18 mouse cellular contexts compared by ENCODE assay signal in the genomic region with DNA sequence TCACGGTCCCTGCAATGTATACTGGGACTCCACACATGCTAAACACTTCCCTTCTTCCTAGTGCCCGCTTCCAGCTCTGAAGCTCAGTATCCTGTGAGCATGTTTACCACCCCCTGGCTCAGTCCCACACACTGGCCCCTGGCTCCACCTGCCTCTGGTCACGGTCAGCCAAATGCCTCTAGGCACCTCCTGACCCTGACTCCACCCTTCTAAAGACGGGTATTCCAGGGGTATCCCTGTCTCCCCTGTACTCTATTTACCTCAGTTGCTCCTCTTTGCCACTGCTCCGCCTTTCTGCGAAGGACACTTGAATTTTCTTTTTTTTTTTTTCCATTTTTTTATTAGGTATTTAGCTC. TPM values are rescaled to one million over a fixed set of nuclear protein-coding genes. Genes with fewer than 3 reads are reported as not detected.
DNase-seq lines count a peak whose midpoint lies in the region; ATAC-seq and TF ChIP-seq lines count a peak whose summit lies in the region.
"Had no signal": no experiment of that assay in that cellular context is flagged by ENCODE, and none has a peak within 500 bp of the region (broad histone marks: within the 10 kb centered on the region; RNA-seq: fewer than 3 reads in every experiment).

No protein-coding gene starts in this region.

- no peaks in the 10 kb centered on the region for H3K27me3 ChIP-seq in heart, embryonic 10.5 days (ENCODE audit: insufficient read depth, poor library complexity, severe bottlenecking)
- no peaks in the 10 kb centered on the region for H3K27me3 ChIP-seq in liver, embryonic 14.5 days (ENCODE audit: control insufficient read depth, insufficient read depth, low read length)
- no peaks in the 10 kb centered on the region for H3K27me3 ChIP-seq in liver, postnatal 0 days (ENCODE audit: insufficient read depth, low read length)
- H3K27me3 ChIP-seq in megakaryocyte, embryonic 14.5 days (replicated peaks): no peaks in the 10 kb centered on the region
- no peaks in the 10 kb centered on the region for H3K27me3 ChIP-seq in myocyte (ENCODE audit: control insufficient read depth, insufficient read depth, insufficient read length)
- H3K27me3 ChIP-seq in hindbrain, postnatal 0 days (ENCODE audit: insufficient read depth, low read length): no peaks in the 10 kb centered on the region
- H3K27me3 ChIP-seq: embryonic facial prominence, embryonic 12.5 days; forebrain, embryonic 13.5 days; heart, embryonic 15.5 days; hindbrain, embryonic 13.5 days had no signal

- no peak for DNase-seq in heart, embryonic 10.5 days (ENCODE audit: low spot score)
- DNase-seq in heart, adult 8-10 months (ENCODE audit: low spot score): no peak
- no peak for DNase-seq in liver, embryonic 14.5 days (ENCODE audit: low read depth in 3 of 3, low spot score in 3 of 3)
- DNase-seq in liver, postnatal 0 days: no peak
- no peak for DNase-seq in hindbrain, postnatal 0 days (ENCODE audit: low spot score)
- DNase-seq: adrenal gland, postnatal 10 days; cerebellum, adult 11-12 months; cerebellum, adult 9-10 months; forebrain, postnatal 0 days; gastrocnemius, postnatal 14 days; heart, postnatal 14 days had no signal

- H3K4me1 ChIP-seq in heart, embryonic 10.5 days: peaks cover 73% of the 10 kb centered on the region
- H3K4me1 ChIP-seq in liver, embryonic 14.5 days (replicated peaks; ENCODE audit: control insufficient read depth in 2 of 2, insufficient read depth in 2 of 2, low read length in 1 of 2): peaks cover 72 to 73% of the 10 kb centered on the region in 2 experiments
- peaks cover 51% of the 10 kb centered on the region for H3K4me1 ChIP-seq in liver, postnatal 0 days (ENCODE audit: insufficient read depth)
- peaks cover 96% of the 10 kb centered on the region for H3K4me1 ChIP-seq in megakaryocyte, embryonic 14.5 days
- no peaks in the 10 kb centered on the region for H3K4me1 ChIP-seq in hindbrain, postnatal 0 days (ENCODE audit: insufficient read depth, low read length)
- H3K4me1 ChIP-seq: forebrain, embryonic 13.5 days; hindbrain, embryonic 13.5 days had no signal

- TF ChIP-seq EP300 in liver, embryonic 14.5 days (IDR thresholded peaks at IDR 0.05; ENCODE audit: low read depth): no peak
- TF ChIP-seq EP300 in liver, postnatal 0 days (IDR thresholded peaks at IDR 0.05; ENCODE audit: low read depth): no peak

- no peak for TF ChIP-seq POLR2A in myocyte (IDR thresholded peaks at IDR 0.05; ENCODE audit: insufficient read length, low read depth)

- H3K4me3 ChIP-seq in heart, embryonic 10.5 days: no peak overlapping the region
- no peak overlapping the region for H3K4me3 ChIP-seq in liver, embryonic 14.5 days (ENCODE audit: insufficient read depth in 1 of 2, low read depth in 2 of 2, low read length in 2 of 2)
- no peak overlapping the region for H3K4me3 ChIP-seq in liver, postnatal 0 days (ENCODE audit: low read depth, low read length)
- H3K4me3 ChIP-seq in megakaryocyte, embryonic 14.5 days (replicated peaks): peak overlapping the region; percentile 93
- H3K4me3 ChIP-seq in myocyte: peak overlapping the region; percentile 0
- no peak overlapping the region for H3K4me3 ChIP-seq in hindbrain, postnatal 0 days (ENCODE audit: low read length)
- H3K4me3 ChIP-seq: embryonic facial prominence, embryonic 12.5 days; forebrain, embryonic 13.5 days; heart, embryonic 15.5 days; hindbrain, embryonic 13.5 days had no signal

- no peaks in the 10 kb centered on the region for H3K79me2 ChIP-seq in myocyte (ENCODE audit: control insufficient read depth, insufficient read depth)

- 85% methylated on average over 6 of the region's 6 CpGs for WGBS in heart, embryonic 10.5 days
- 77% methylated on average over 6 of the region's 6 CpGs for WGBS in liver, embryonic 14.5 days (ENCODE audit: insufficient replicate concordance)
- WGBS in liver, postnatal 0 days (ENCODE audit: insufficient replicate concordance): 79% methylated on average over 6 of the region's 6 CpGs
- WGBS in hindbrain, postnatal 0 days: 82% methylated on average over 6 of the region's 6 CpGs

- TF ChIP-seq CTCF in liver, embryonic 14.5 days (IDR thresholded peaks at IDR 0.05; ENCODE audit: low read depth): no peak
- TF ChIP-seq CTCF in liver, postnatal 0 days (IDR thresholded peaks at IDR 0.05; ENCODE audit: low read depth): no peak
- TF ChIP-seq CTCF in hindbrain, postnatal 0 days (IDR thresholded peaks at IDR 0.05; ENCODE audit: low read depth): no peak

- H3K27ac ChIP-seq in heart, embryonic 10.5 days: peak overlapping the region; percentile 65
- peak overlapping the region; percentile 86 for H3K27ac ChIP-seq in liver, embryonic 14.5 days
- no peak overlapping the region for H3K27ac ChIP-seq in liver, postnatal 0 days (ENCODE audit: low read depth)
- H3K27ac ChIP-seq in hindbrain, postnatal 0 days: no peak overlapping the region
- H3K27ac ChIP-seq: embryonic facial prominence, embryonic 12.5 days; forebrain, embryonic 13.5 days; heart, embryonic 15.5 days; hindbrain, embryonic 13.5 days had no signal

- H3ac ChIP-seq in myocyte (ENCODE audit: control insufficient read depth, insufficient read length): no peak overlapping the region

- H3K36me3 ChIP-seq in heart, embryonic 10.5 days: no peaks in the 10 kb centered on the region
- no peaks in the 10 kb centered on the region for H3K36me3 ChIP-seq in liver, embryonic 14.5 days (replicated peaks; ENCODE audit: control insufficient read depth, insufficient read depth, low read depth)
- H3K36me3 ChIP-seq in liver, postnatal 0 days (replicated peaks; ENCODE audit: insufficient read depth, low read length): no peaks in the 10 kb centered on the region
- H3K36me3 ChIP-seq in megakaryocyte, embryonic 14.5 days (replicated peaks; ENCODE audit: low read length): peaks cover 56% of the 10 kb centered on the region
- H3K36me3 ChIP-seq in myocyte (ENCODE audit: control insufficient read depth, insufficient read depth): no peaks in the 10 kb centered on the region
- no peaks in the 10 kb centered on the region for H3K36me3 ChIP-seq in hindbrain, postnatal 0 days (ENCODE audit: insufficient read depth, low read length)
- H3K36me3 ChIP-seq: embryonic facial prominence, embryonic 12.5 days; heart, embryonic 15.5 days; hindbrain, embryonic 13.5 days had no signal

- ATAC-seq in liver, embryonic 14.5 days (ENCODE audit: insufficient read depth): no peak
- ATAC-seq in liver, postnatal 0 days: no peak
- no peak for ATAC-seq in megakaryocyte, adult 5-6 weeks (ENCODE audit: poor library complexity, severe bottlenecking)
- no peak for ATAC-seq in hindbrain, postnatal 0 days
- ATAC-seq: forebrain, embryonic 13.5 days; forebrain, postnatal 0 days had no signal

- no peaks in the 10 kb centered on the region for H3K9me3 ChIP-seq in heart, embryonic 10.5 days
- no peaks in the 10 kb centered on the region for H3K9me3 ChIP-seq in liver, embryonic 14.5 days (ENCODE audit: control insufficient read depth, low read length)
- no peaks in the 10 kb centered on the region for H3K9me3 ChIP-seq in liver, postnatal 0 days (ENCODE audit: low read length)
- H3K9me3 ChIP-seq in megakaryocyte, embryonic 14.5 days: no peaks in the 10 kb centered on the region
- H3K9me3 ChIP-seq in hindbrain, postnatal 0 days (ENCODE audit: low read length): no peaks in the 10 kb centered on the region
- H3K9me3 ChIP-seq: embryonic facial prominence, embryonic 12.5 days; forebrain, embryonic 13.5 days; heart, embryonic 15.5 days; hindbrain, embryonic 13.5 days had no signal

- no peak overlapping the region for H3K9ac ChIP-seq in liver, embryonic 14.5 days (replicated peaks)
- no peak overlapping the region for H3K9ac ChIP-seq in liver, postnatal 0 days (replicated peaks)
- no peak overlapping the region for H3K9ac ChIP-seq in hindbrain, postnatal 0 days (replicated peaks; ENCODE audit: low read length)
- H3K9ac ChIP-seq: embryonic facial prominence, embryonic 12.5 days; forebrain, embryonic 13.5 days; forebrain, postnatal 0 days; heart, embryonic 15.5 days; hindbrain, embryonic 13.5 days had no signal

- no peak overlapping the region for H3K4me2 ChIP-seq in liver, embryonic 14.5 days (ENCODE audit: low read depth)
- H3K4me2 ChIP-seq in liver, postnatal 0 days (ENCODE audit: low read depth, low read length): no peak overlapping the region
- peak overlapping the region; percentile 73 for H3K4me2 ChIP-seq in myocyte (ENCODE audit: low read depth)
- H3K4me2 ChIP-seq in hindbrain, postnatal 0 days (ENCODE audit: low read depth, low read length): no peak overlapping the region
- H3K4me2 ChIP-seq: embryonic facial prominence, embryonic 12.5 days; forebrain, embryonic 13.5 days; heart, embryonic 15.5 days; hindbrain, embryonic 13.5 days had no signal

TF ChIP-seq in myocyte, 11 proteins besides CTCF, POLR2A, EP300 and RAD21:
- TF ChIP-seq E2F4 (IDR thresholded peaks at IDR 0.05; ENCODE audit: insufficient read depth): no peak
- TF ChIP-seq POLR2AphosphoS2 (IDR thresholded peaks at IDR 0.05; ENCODE audit: insufficient read length, low read depth): no peak
- no peak for TF ChIP-seq REST (IDR thresholded peaks at IDR 0.05; ENCODE audit: insufficient read depth, insufficient read length)
- TF ChIP-seq TCF12 (IDR thresholded peaks at IDR 0.05; ENCODE audit: insufficient read depth, poor library complexity, severe bottlenecking): no peak
- no peak for TF ChIP-seq USF1 (IDR thresholded peaks at IDR 0.05; ENCODE audit: low read depth)
- no peak for TF ChIP-seq CEBPB (IDR thresholded peaks at IDR 0.05; ENCODE audit: insufficient read depth, poor library complexity, severe bottlenecking)
- peak in 1 of 3 experiments; percentile 64 for TF ChIP-seq MYOG (IDR thresholded peaks at IDR 0.05; ENCODE audit: control insufficient read depth in 1 of 3, insufficient read depth in 1 of 3, insufficient read length in 2 of 3, low read depth in 2 of 3)
- TF ChIP-seq MYOD1 (IDR thresholded peaks at IDR 0.05; ENCODE audit: control insufficient read depth in 1 of 3, insufficient read length in 2 of 3, low read depth in 2 of 3): peak in 1 of 3 experiments; percentile 64
- no peak for TF ChIP-seq SRF (IDR thresholded peaks at IDR 0.05; ENCODE audit: control insufficient read depth, insufficient read length, low read depth)
- no peak for TF ChIP-seq MAX (IDR thresholded peaks at IDR 0.05; ENCODE audit: low read depth)

RNA-seq across cellular contexts. Expression of a gene that starts 31.7 kb away (rescaled TPM):
- polyA plus RNA-seq in heart, embryonic 10.5 days (2016; fragmentation: Nextera tagmentation; extraction: Ambion mirVana): 119 and 137 TPM in 2 replicates
- total RNA-seq in heart, adult 8-10 months (2022): 10 to 100 TPM; 42.1 to 48.1 (median 45.9) TPM
- 12.9 and 14.7 TPM in 2 replicates for polyA plus RNA-seq in liver, embryonic 14.5 days (2012; rRNA removed)
- polyA plus RNA-seq in liver, embryonic 14.5 days (2014; fragmentation: Nextera tagmentation; extraction: Ambion mirVana): 17.6 and 18.4 TPM in 2 replicates
- 16.4 and 17.2 TPM in 2 replicates for polyA plus RNA-seq in liver, postnatal 0 days (2015; fragmentation: Nextera tagmentation; extraction: Ambion mirVana)
- polyA plus RNA-seq in megakaryocyte, embryonic 14.5 days (2012; ENCODE audit: insufficient read depth, low replicate concordance): 78.3 and 80.8 TPM in 2 replicates
- total RNA-seq in megakaryocyte, adult 5-6 weeks (2015): 16.2 and 17.2 TPM in 2 replicates
- total RNA-seq in megakaryocyte, adult 5-6 weeks (2017): 11.0 and 19.2 TPM in 2 replicates
- polyA plus RNA-seq in myocyte (2012; fragmentation: generic; extraction: Trizol): 89.9 TPM
- 48.2 and 52.4 TPM in 2 replicates for total RNA-seq in hindbrain, postnatal 0 days (2014; rRNA removed)
- 47.0 and 47.7 TPM in 2 replicates for polyA plus RNA-seq in hindbrain, postnatal 0 days (2015; fragmentation: Nextera tagmentation; extraction: Ambion mirVana)

Comparison
In these comparisons a context has a peak if more than half of its experiments do, and no peak if none do; other contexts are left out.
1. H3K27ac ChIP-seq: peak in heart, embryonic 10.5 days (single experiment) and liver, embryonic 14.5 days (single experiment); none in liver, postnatal 0 days (single experiment) and hindbrain, postnatal 0 days (single experiment).
2. H3K4me3 ChIP-seq: peak in megakaryocyte, embryonic 14.5 days (single experiment) and myocyte (single experiment); none in heart, embryonic 10.5 days (single experiment), liver, embryonic 14.5 days (0 of 2), liver, postnatal 0 days (single experiment) and hindbrain, postnatal 0 days (single experiment).